Mouse (Mus musculus): ENCODE data around the gene Ptprr.

DNA sequence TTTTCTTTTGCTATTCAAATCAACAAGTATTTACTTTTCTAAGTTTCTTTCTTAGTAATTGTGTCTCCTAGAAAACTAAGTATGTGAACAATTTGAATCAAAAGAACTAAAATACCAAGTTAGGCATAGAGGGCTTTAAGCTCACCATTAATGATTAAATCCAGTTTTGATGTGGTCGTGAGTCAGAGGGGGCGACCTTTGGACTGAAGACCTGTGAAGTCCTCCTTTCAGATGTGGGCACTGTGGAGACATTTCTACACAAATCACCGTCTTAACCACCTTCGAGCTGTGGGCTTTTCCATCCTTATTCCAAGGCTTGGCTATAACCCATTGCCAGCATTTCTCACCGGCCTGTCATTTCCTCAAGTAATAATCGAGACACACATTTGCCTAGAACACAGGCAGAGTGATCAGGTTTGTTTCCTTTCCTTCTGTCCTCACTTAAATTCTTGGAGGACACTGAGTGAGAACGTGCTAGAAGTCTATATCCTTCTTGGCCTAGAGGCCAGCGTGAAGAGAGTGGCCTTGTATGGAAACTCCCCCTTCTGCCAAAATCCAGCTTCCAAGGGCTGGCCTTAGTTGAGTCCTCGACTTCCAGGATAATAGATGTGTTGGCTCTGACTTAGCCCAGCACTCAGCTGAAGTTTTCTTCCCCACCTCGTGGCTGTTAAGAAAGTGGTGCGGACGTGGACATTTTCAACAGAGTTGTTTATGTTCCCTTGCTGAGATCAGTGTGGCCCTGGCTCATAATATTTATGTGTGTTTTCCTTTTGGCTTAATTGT is 202.5 kb downstream of the Ptprr start:
- TF ChIP-seq CTCF (IDR thresholded peaks at IDR 0.05; ENCODE audit: borderline replicate concordance, insufficient read depth, low read depth, low read length) (no peak), POLR2A (IDR thresholded peaks at IDR 0.05; ENCODE audit: borderline replicate concordance, insufficient read depth, low read length) (no peak)
